Mouse (Mus musculus) CH12.LX (cell line): ENCODE measurements around the gene Mitf. TPM values are rescaled to one million over a fixed set of nuclear protein-coding genes. Genes with fewer than 3 reads are reported as not detected.

Experiments
- DNase-seq: peaks from one replicate; pipeline ENCODE4 v3.0.0-alpha.2; 2013; ENCODE audit errors: extremely low read depth
- H3K27ac ChIP-seq: 2 replicates; pipeline ENCODE4 v1.5.1; 2012; ENCODE audit warnings: low read depth, mild to moderate bottlenecking, control low read depth, moderate library complexity; ENCODE audit not compliant: insufficient read depth
- H3K27me3 ChIP-seq: replicated peaks from 2 replicates; pipeline ENCODE3; 2012; ENCODE audit warnings: inconsistent platforms
- H3K36me3 ChIP-seq, 2 experiments: replicated peaks in 1 of 2; 2 replicates each; pipeline versions ENCODE3 to v1.6.1; 2012; ENCODE audit warnings: inconsistent platforms in 1 of 2, low read length in 1 of 2, mild to moderate bottlenecking in 1 of 2, mixed read lengths in 1 of 2, moderate library complexity in 1 of 2; ENCODE audit not compliant: control insufficient read depth in 1 of 2, insufficient read depth in 1 of 2
- H3K4me1 ChIP-seq, 2 experiments: 2 replicates each; pipeline ENCODE4 v1.6.1; 2012; ENCODE audit warnings: inconsistent platforms in 1 of 2, moderate library complexity in 1 of 2; ENCODE audit not compliant: insufficient read depth in 2 of 2, control insufficient read depth in 1 of 2
- H3K4me2 ChIP-seq: 2 replicates; pipeline ENCODE4 v1.6.1; 2012; ENCODE audit warnings: low read depth, mild to moderate bottlenecking, control low read depth; ENCODE audit not compliant: poor library complexity, insufficient read depth, severe bottlenecking
- H3K4me3 ChIP-seq, 3 experiments: fragments of 150-350 bp in 1 of 3; sonication (generic) in 1 of 3; replicated peaks in 1 of 3; 2 replicates each; pipeline versions ENCODE3 to v1.5.1; 2011 to 2012; ENCODE audit warnings: low read depth in 2 of 3, low read length in 2 of 3, mild to moderate bottlenecking in 2 of 3, moderate library complexity in 2 of 3, control low read depth in 1 of 3, improper control_type of control experiment in 1 of 3, inconsistent platforms in 1 of 3, mixed read lengths in 1 of 3; ENCODE audit not compliant: poor library complexity in 1 of 3
- H3K79me2 ChIP-seq: replicated peaks from 2 replicates; pipeline ENCODE4 v1.6.1; 2012; ENCODE audit warnings: mild to moderate bottlenecking, moderate library complexity; ENCODE audit not compliant: control insufficient read depth, poor library complexity, insufficient read depth, severe bottlenecking; ENCODE audit errors: extremely low read depth
- H3K9ac ChIP-seq: 2 replicates; pipeline ENCODE4 v1.6.1; 2012; ENCODE audit warnings: low read depth, mild to moderate bottlenecking, control low read depth, moderate library complexity; ENCODE audit not compliant: insufficient read depth
- H3K9me3 ChIP-seq: replicated peaks from 2 replicates; pipeline ENCODE3; 2012; ENCODE audit warnings: low read length, inconsistent platforms, mixed read lengths
- BHLHE40 ChIP-seq: IDR thresholded peaks from 2 replicates; pipeline ENCODE4 v1.6.1; 2011; ENCODE audit warnings: mild to moderate bottlenecking, low read depth, low read length, improper control_type of control experiment
- CHD1 ChIP-seq: IDR thresholded peaks from 2 replicates; pipeline ENCODE4 v1.6.1; 2012; ENCODE audit warnings: low read depth, low read length, improper control_type of control experiment, inconsistent platforms
- CTCF ChIP-seq, 2 experiments: IDR thresholded peaks in 1 of 2; conservative IDR thresholded peaks in 1 of 2; 2 replicates each; pipeline ENCODE4 v1.5.1; 2011 to 2012; ENCODE audit warnings: low read depth in 2 of 2, low read length in 2 of 2, improper control_type of control experiment in 1 of 2, inconsistent platforms in 1 of 2, mild to moderate bottlenecking in 1 of 2, moderate library complexity in 1 of 2
- ELF1 ChIP-seq: IDR thresholded peaks from 2 replicates; pipeline ENCODE4 v1.6.1; 2014; ENCODE audit warnings: low read depth, mild to moderate bottlenecking, inconsistent platforms, low read length, improper control_type of control experiment
- ETS1 ChIP-seq: conservative IDR thresholded peaks from 2 replicates; pipeline ENCODE4 v1.6.1; 2012; ENCODE audit warnings: low read depth, mild to moderate bottlenecking, inconsistent platforms, low read length, improper control_type of control experiment, moderate library complexity
- HCFC1 ChIP-seq: IDR thresholded peaks from 2 replicates; pipeline ENCODE4 v1.6.1; 2012; ENCODE audit warnings: low read depth, mild to moderate bottlenecking, inconsistent platforms, low read length, improper control_type of control experiment
- JUN ChIP-seq: IDR thresholded peaks from 2 replicates; pipeline ENCODE4 v1.6.1; 2011; ENCODE audit warnings: low read depth, mild to moderate bottlenecking, low read length, improper control_type of control experiment, moderate library complexity; ENCODE audit not compliant: insufficient read depth
- NRF1 ChIP-seq: IDR thresholded peaks from 2 replicates; pipeline ENCODE4 v1.6.1; 2014; ENCODE audit warnings: low read depth, mild to moderate bottlenecking, inconsistent platforms, low read length, improper control_type of control experiment, moderate library complexity
- PAX5 ChIP-seq: IDR thresholded peaks from 2 replicates; pipeline ENCODE4 v1.6.1; 2012; ENCODE audit warnings: low read length, inconsistent platforms, mixed read lengths
- POLR2A ChIP-seq: IDR thresholded peaks from 2 replicates; pipeline ENCODE4 v1.6.1; 2011; ENCODE audit warnings: low read depth, mild to moderate bottlenecking, improper control_type of control experiment, low read length
- RAD21 ChIP-seq: IDR thresholded peaks from 2 replicates; pipeline ENCODE4 v1.6.1; 2011; ENCODE audit warnings: low read depth, mild to moderate bottlenecking, low read length, improper control_type of control experiment, moderate library complexity
- SIN3A ChIP-seq: IDR thresholded peaks from 2 replicates; pipeline ENCODE4 v1.6.1; 2012; ENCODE audit warnings: low read length, improper control_type of control experiment, inconsistent platforms
- SMC3 ChIP-seq: IDR thresholded peaks from 2 replicates; pipeline ENCODE4 v1.6.1; 2011; ENCODE audit warnings: low read depth, low read length, improper control_type of control experiment
- TBP ChIP-seq: conservative IDR thresholded peaks from 2 replicates; pipeline ENCODE4 v1.6.1; 2011; ENCODE audit warnings: low read depth, low read length, improper control_type of control experiment
- TCF12 ChIP-seq: IDR thresholded peaks from 2 replicates; pipeline ENCODE4 v1.6.1; 2014; ENCODE audit warnings: low read depth, mild to moderate bottlenecking, inconsistent platforms, low read length, improper control_type of control experiment
- USF1 ChIP-seq: IDR thresholded peaks from 2 replicates; pipeline ENCODE4 v1.6.1; 2014; ENCODE audit warnings: low read depth, mild to moderate bottlenecking, inconsistent platforms, low read length, improper control_type of control experiment
- ZNF384 ChIP-seq: IDR thresholded peaks from 2 replicates; pipeline ENCODE4 v1.6.1; 2012; ENCODE audit warnings: low read depth, low read length, improper control_type of control experiment, inconsistent platforms
- dilution Hi-C: fragments of 300-500 bp; cut with MboI; formaldehyde crosslinking; loops from 2 replicates; pipeline ENCODE4 v1.14.3; 2020; ENCODE audit warnings: low sequenced_read_pairs; ENCODE audit not compliant: extremely low pct_unique_long_range_greater_than_20kb, extremely low pct_ligation_motif_present
- in situ Hi-C: fragments of 300-500 bp; cut with MboI; formaldehyde crosslinking; loops from 3 replicates; pipeline ENCODE4 v1.14.3; 2019; ENCODE audit warnings: low sequenced_read_pairs, low pct_ligation_motif_present, low pct_unique_long_range_greater_than_20kb, mixed read lengths
- polyA plus RNA-seq: library from polyadenylated mRNA; unstranded; fragments of >175 nt; gene quantifications from 2 replicates; pipeline ENCODE4 v1.2.1, GENCODE M21; 2012; ENCODE audit warnings: low read depth; ENCODE audit not compliant: insufficient read length
- total RNA-seq, 2 experiments: library from RNA; depleted of rRNA; stranded (reverse); fragments of 300-350 nt in 1 of 2; fragments of >200 nt in 1 of 2; gene quantifications; 2 replicates each; pipeline ENCODE4 v1.2.3; 2012 to 2014

Gene Mitf
- total and polyA plus RNA-seq, 3 experiments: 3.4 to 4.7 (median 3.6) TPM

- Histone ChIP-seq H3K36me3 (no peaks in the 10 kb centered on the region), H3K79me2 (no peaks in the 10 kb centered on the region)
- TF ChIP-seq USF1: no peak
- TF ChIP-seq, all 38 proteins: peak for 0
- Histone ChIP-seq H3K9ac (no peak overlapping the region), H3K4me1 (no peaks in the 10 kb centered on the region; a peak in 1 of 4 replicates), H3K9me3 (no peaks in the 10 kb centered on the region), H3K4me3 (no peak overlapping the region), H3K4me2 (no peak overlapping the region), H3K27me3 (no peaks in the 10 kb centered on the region), H3K27ac (no peak overlapping the region)
- DNase-seq: no peak
- dilution Hi-C loops (no loop called here), in situ Hi-C loops (no loop called here)
Measured at GRCm38 (mm10) chr6:97924221-97924620, 117.4 kb downstream of the Mitf start.

GRCm38 (mm10) chr6:97929051-97929450 lies 122.2 kb downstream of the Mitf start:
- H3K4me2 ChIP-seq: no peak overlapping the region
- H3K4me1 ChIP-seq: peaks cover 0 to 4% of the 10 kb centered on the region in 2 experiments; a peak in 2 of 4 replicates
- H3K27ac ChIP-seq: no peak overlapping the region
- no peaks in the 10 kb centered on the region for H3K9me3 ChIP-seq
- no peaks in the 10 kb centered on the region for H3K36me3 ChIP-seq
- no peaks in the 10 kb centered on the region for H3K79me2 ChIP-seq
- H3K4me3 ChIP-seq: no peak overlapping the region
- DNase-seq: no peak
- H3K9ac ChIP-seq: no peak overlapping the region
- in situ Hi-C loops: no loop called here
- dilution Hi-C loops: no loop called here
- no peak for TF ChIP-seq HCFC1
- no peak for TF ChIP-seq ELF1
- TF ChIP-seq JUN: no peak
- TF ChIP-seq POLR2A: no peak
- H3K27me3 ChIP-seq: no peaks in the 10 kb centered on the region

- Histone ChIP-seq H3K4me3 (no peak overlapping the region), H3K79me2 (no peaks in the 10 kb centered on the region)
- in situ Hi-C loops: no loop called here
Measured at GRCm38 (mm10) chr6:97929466-97929865, 122.6 kb downstream of the Mitf start.

GRCm38 (mm10) chr6:97937139-97937538 lies 130.3 kb downstream of the Mitf start:
- H3K9me3 ChIP-seq: no peaks in the 10 kb centered on the region
- no peak for TF ChIP-seq ELF1
- no peak for TF ChIP-seq NRF1
- TF ChIP-seq RAD21: no peak
- TF ChIP-seq ZNF384: no peak
- TF ChIP-seq BHLHE40: no peak
- no peak for TF ChIP-seq TCF12
- no peak for TF ChIP-seq TBP
- no peak for TF ChIP-seq ETS1
- no peak for TF ChIP-seq CTCF (conservative IDR thresholded peaks at IDR 0.05 in 1 of 2, IDR thresholded peaks at IDR 0.05 in 1 of 2; ENCODE audit: low read depth in 2 of 2, low read length in 2 of 2)
- TF ChIP-seq PAX5: no peak
- TF ChIP-seq SMC3: no peak
- TF ChIP-seq CHD1: no peak
- H3K9ac ChIP-seq: no peak overlapping the region
- in situ Hi-C loops (no loop called here), dilution Hi-C loops (no loop called here)
- H3K27me3 ChIP-seq: no peaks in the 10 kb centered on the region
- no peak for DNase-seq
- peaks cover 0 to 3% of the 10 kb centered on the region in 2 experiments for H3K36me3 ChIP-seq
- H3K27ac ChIP-seq: no peak overlapping the region
- H3K4me3 ChIP-seq: no peak overlapping the region
- H3K79me2 ChIP-seq: no peaks in the 10 kb centered on the region
- no peak overlapping the region for H3K4me2 ChIP-seq
- no peaks in the 10 kb centered on the region for H3K4me1 ChIP-seq

More at GRCm38 (mm10) chr6:97929466-97929865, 122.6 kb downstream of the Mitf start:
- H3K4me2 ChIP-seq: no peak overlapping the region
- no peak for DNase-seq
- no peak overlapping the region for H3K9ac ChIP-seq
- TF ChIP-seq SIN3A: no peak
- H3K9me3 ChIP-seq: no peaks in the 10 kb centered on the region
- dilution Hi-C loops: no loop called here
- no peaks in the 10 kb centered on the region for H3K36me3 ChIP-seq
- no peaks in the 10 kb centered on the region for H3K27me3 ChIP-seq
- H3K27ac ChIP-seq: no peak overlapping the region
- H3K4me1 ChIP-seq: peaks cover 0 to 4% of the 10 kb centered on the region in 2 experiments; a peak in 2 of 4 replicates
